Mouse (Mus musculus) kidney, postnatal 4 days (tissue): ENCODE results near the gene Ccdc43.
"Not testable (repeated sequence)": the region's sequence is repeated elsewhere in the genome, so short reads cannot be mapped to it uniquely, and the experiment has no call there.

ENCODE experiments used
- DNase-seq, 2 experiments: peaks; one replicate each; pipeline ENCODE4 v3.0.0; 2021; ENCODE audit warnings: mixed read lengths in 2 of 2

The Ccdc43 gene

DNA sequence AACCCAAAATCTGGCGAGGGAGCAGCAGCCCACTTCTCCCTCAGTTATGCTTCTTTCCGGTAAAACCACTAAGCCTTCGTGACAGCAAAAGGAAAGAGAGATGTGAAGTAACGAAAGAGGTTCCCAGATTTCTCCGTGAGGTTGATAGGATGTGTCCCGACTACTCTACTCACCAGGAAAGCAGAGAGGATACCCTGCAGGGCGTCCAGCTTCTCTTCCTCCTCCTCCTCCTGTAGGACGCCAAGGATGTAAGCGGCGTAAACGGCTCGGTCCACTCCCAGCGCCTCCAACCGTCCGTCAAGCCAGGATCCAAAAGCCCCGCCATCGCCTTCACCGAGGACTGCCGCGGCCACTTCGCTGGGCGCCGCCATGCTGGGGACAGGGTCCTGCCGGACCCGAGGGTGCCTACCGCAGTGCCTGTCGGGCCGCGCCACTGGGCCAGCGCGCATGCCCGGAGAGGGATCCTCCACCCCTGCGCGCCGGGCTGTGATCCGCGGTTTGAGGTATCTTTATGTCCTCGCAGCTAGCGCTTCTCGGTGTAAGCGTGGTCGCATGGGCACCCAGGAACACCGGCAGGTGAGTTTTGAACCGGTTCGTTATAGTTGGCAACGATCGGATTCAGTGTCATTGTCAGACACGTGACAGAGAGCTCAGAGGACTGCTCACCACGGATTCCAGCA lies at the start of gene Ccdc43:
Gene Ccdc43 (minus strand): TSS at position 445 of the 680 bp plus-strand sequence.
- peak; percentile 93 to 94 for DNase-seq

DNA sequence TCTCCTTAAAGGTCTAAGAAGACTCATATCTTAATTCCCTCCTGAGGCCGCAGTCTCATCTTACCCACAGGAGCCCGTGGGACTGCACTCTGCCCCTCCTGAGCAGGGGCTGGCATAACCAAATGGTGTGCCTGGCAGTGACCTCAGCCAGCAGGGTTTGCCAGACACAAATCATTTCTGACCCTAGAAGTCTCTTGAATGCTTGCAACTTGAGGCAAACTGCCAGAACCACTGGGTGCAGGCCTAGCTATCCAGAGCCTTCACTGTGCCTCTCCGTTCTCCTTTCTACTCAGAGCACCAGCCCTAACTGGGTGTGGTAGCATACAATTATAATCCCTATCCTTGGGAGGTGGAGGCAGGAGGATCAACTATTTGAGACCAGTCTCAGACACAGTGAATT lies 47.2 kb upstream of the Ccdc43 start:
- no peak for DNase-seq

DNA sequence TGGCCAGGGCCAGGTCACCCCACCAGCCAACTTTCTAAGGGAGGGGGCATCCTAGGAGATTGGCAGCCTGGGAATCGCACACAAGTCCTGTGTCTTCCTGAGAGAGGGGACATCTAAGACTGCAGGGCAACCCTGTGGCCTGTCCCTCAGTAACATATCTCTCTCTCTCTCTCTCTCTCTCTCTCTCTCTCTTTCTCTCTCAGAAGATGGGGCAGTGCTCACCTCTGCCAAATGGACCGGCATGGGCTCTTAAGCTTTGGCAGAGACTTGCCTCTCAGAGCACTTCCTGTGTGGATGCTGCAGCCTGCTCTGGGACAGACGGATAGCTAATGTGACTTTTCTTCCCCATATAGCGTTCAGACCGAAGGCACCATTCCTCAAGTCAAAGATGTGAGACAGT lies 45.3 kb upstream of the Ccdc43 start:
- DNase-seq, result no peak

DNA sequence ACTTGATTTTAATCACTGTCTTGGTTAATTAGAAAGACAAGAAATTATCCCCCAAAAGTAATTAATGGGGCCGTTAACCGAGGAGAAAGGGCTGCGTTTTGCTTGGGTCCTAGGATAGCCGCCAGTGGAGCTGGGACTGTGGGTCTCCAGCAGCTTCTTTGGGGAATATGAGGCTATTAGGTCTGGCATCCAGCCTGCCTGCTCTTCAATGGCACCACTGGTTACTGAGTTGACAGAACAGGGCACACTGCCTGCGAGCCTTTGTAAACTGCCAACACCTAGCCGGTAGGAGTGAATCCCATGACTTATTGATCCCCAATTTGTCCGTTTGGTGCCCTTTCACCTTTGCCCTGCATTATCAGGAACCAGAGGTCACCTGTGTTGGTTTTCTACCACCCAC lies 44.5 kb upstream of the Ccdc43 start:
- no peak for DNase-seq

DNA sequence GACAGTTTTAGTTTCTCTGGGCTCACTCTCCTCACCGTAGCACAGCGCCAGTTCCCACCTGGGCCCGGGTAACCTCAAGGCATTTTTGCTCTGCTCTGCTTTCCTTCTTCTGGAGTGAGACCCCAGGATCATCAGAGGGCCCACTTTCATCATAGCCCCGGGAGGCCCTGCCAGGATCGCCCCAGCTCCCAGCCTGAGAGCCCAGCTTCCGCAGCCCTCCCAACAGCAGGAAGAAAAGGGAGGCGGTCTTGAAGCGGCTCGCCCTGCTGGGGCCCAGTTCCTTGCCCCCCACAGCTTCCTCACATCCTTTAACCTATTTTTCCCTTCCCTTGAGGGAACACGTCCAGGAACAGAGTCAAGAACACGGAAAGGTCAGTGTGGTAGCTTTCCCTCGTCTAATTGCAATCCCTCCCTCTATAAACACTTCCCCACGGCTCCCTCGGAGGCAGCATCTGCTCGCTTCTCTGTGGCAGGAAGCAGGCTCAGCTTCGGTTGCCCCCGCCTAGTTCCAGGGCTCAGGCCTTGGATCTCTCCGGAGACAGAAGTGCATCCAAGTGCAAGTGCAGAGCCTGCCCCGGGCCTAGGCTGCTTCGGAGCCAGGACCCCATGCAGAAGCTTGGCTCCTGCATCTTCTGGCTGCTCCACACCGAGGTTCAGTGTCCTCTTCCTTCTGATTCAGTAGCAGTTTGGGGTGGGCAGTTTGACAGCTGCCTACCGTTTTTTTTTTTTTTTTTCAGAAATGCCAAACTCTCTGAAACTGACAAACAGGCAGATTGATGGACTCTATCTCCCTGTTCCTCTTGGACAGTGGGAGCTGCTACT lies 43.8 kb upstream of the Ccdc43 start:
- DNase-seq, result peak; percentile 55 to 66

DNA sequence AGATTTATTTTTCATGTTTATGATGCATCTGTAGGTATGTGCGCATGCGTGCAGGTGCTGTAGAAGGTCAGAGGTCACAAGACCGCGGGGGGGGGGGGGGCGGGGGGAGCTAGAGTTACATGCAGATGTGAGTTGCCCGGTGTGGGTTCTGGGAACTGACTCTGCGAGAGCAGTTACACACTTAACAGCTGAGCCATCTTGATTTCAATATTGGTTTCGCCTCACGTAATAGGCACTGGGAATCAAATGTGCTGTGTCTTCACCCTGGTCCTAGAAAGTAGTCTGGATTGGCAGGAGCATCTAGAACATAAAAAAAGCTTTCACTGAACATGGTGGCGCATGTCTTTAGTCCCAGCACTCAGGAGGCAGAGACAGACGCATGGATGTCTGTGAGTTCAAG lies 43.1 kb upstream of the Ccdc43 start:
- no peak for DNase-seq

DNA sequence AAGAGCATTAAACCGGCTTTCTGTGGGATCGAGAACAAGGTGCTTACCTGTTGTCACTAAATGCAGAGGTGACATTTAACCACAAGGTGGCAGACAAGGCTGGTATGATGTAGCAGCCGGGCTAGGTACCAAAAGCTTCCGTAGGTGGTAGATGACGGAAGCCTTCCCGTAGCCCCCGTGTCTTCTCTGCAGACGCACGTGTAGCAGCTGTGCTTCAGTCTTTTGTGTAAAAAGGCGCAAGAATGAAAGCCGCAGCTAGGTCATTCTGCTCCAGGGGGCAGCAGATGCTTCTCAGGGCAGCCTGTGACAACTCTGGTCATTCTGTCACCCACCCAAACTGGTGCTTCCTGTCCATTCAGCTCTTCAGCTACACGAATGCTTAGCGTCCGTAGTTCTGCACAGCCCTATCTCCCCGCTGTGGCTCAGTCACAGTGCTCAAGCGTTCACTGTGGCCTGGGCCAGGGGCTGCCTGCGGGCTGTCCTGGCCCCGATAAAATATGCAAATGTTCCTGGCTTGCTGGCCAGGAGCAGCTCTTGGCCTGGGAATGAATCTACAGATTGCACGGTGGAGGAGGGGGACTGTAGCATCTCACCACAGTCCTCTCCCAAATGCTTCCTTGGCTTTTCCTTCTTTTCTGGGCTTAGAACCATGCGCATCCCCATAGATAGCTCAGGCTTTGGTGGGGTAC lies 41.8 kb upstream of the Ccdc43 start:
- DNase-seq, result peak; percentile 50 to 64

DNA sequence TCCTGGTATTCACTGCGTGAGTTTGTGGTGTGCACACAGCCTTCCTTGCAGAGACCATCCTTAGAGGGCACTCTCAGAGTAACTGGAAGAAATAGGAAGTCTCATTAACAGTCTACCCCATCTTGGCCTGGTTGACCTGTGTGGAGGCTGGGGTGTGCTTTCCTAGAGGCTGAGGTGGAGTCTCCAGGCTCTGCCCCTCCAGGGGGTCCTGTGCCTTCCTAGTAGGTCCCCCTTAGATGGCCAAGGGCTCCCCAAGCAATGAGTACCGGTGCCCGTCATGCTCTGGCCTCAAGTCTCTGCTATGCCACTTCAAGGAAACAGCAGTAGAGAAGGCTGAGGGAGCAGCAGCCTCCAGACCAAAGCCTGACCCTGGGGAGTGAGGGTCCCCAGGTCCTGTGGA lies 40.5 kb upstream of the Ccdc43 start:
- DNase-seq, result no peak

DNA sequence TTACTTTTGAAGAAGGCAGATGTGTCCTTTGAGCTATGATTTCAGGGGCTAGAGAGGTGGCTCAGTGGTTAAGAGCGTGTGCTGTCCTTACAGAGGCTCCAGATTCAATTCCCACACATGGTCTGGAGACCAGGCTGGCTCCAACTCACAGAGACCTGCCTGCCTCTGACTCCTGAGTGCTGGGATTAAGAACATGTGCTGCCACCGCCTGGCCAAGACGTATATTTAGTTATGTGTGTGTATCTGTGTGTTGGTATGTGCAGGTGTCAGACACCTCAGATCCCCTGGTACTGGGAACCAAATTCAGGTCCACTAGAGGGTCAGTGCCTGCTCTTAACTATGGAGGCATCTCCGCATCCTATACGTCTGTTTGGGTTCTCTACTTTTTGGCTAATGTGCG lies 37.4 kb upstream of the Ccdc43 start:
- no peak for DNase-seq

DNA sequence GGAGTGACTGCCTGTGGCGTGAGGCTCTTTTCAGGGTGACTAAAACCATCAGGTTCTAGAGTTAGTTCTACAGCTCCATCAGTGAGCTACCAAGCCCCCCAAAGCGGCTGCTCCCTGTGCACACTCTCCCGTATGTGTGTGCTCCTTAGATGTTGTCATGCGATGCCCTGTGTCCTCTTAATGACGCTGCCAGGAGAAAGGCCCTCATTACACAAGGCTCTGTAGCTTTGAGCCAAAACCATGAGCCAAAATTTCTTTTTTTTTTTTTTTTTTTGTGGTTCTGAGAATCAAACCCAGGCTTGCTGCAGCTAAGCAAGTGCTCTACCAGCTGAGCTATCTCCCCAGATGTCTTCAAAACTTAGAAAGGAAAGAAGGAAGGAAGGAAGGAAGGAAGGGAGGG lies 35.6 kb upstream of the Ccdc43 start:
- DNase-seq, result no peak

DNA sequence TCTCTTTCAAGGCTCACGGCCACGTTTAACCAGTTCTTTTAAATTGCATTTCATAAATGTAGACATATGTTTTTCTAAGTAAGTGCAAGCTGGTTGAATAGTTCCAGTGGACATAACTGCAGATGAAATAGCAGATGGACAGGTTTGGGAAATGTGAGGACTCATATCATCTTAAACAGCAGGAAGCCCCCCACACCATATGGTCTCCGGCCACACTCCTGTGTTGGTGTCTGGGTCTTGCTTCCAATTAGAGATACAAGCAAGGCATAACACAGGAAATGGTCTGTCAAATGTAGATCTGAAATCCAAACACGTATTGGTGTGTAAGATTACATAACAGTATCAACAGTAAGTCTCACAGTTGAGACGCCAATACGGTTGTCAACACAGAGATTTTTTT lies 33.8 kb upstream of the Ccdc43 start:
- no peak for DNase-seq

DNA sequence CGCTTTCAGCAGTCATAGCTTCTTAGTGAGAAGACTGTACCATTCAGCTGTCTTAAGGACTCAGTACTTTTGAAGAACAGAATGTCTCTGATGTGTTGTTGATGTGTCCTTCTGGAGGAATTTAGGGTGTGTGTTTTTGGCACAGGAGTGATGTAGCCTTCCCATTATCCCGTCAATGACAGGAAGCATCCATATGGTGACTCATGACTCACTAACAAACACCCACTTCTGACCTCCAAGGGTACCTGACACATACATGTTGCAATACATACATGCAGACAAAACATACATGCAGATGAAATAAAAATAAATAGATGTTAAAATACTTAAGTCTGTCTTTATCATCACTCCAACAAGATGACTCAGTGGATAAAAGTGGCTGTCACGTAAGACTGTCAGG lies 32.3 kb upstream of the Ccdc43 start:
- DNase-seq, result no peak

DNA sequence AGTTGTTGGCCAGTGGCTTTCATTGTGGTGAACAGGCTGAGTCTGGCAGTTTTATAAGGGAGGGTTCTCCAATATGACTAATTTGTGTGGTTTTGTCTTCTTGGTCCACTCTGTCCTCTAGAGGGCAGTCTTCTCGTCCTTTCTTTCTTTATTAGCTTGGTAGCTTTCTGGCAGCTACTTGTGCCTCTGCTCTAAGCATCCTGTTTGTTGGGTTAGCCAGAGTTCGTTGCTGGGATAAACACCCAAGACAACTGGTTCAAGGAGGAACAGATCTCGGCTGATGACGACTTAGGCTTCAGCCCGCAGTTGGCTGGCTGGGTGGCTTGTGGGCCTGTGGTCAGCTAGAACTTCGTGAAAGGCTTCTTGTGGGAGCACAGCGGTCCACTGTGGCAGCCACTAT lies 31.0 kb upstream of the Ccdc43 start:
- peak in 1 of 2 experiments; percentile 40 for DNase-seq

DNA sequence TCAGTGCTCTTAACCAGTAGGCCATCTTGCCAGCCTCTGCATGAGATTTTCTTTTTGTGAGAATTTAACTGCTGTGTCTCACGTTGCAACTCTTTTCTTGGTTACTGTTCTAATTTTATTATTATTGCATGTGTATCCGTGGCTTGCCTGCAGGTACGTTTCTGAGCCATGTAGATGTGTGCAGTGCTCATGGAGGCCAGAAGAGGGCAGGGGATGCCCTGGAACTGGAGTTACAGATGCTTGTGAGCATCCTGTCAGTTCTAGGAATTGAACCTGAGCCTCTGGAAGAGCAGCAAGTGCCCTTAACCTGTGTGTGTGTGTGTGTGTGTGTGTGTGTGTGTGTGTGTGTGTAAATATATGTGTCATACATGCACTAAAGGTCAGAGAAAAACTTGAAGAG lies 28.0 kb upstream of the Ccdc43 start:
- DNase-seq, result peak; percentile 43 to 49

DNA sequence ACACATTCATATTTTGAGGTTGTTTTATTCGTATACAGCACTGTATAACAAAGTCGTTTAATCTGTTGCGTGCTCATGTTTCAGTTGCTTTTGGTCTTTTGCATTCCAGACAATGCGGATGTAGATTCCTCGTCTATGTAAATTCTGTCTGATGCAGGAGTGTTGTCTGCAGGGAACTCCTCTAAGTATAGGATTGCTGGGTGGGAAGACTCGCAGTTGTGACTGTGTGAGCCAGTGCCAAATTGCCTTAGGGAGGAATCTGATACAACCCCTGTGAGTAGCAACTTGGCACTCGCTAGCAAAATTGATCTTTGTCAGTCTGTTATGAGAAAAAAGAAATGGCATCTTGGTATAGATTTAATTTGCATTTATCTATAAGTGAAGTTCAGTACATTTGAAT lies 18.6 kb upstream of the Ccdc43 start:
- DNase-seq, result no peak

DNA sequence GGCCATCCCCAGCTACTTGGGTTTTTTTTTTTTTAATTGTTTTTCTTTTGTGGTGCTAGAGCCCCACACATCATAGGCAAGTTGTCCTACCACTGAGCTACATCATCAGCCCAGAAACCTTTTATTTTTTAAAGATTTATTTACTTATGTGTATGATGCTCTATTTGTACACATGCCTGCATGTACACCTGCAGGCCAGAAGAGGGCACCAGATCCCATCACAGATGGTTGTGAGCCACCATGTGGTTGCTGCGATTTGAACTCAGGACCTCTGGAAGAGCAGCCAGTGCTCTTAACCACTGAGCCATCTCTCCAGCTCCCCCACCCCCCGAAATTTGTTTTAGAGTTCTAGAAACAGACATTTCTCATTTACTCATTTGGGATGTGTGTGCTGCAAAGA lies 17.0 kb upstream of the Ccdc43 start:
- DNase-seq, result not testable (repeated sequence)

DNA sequence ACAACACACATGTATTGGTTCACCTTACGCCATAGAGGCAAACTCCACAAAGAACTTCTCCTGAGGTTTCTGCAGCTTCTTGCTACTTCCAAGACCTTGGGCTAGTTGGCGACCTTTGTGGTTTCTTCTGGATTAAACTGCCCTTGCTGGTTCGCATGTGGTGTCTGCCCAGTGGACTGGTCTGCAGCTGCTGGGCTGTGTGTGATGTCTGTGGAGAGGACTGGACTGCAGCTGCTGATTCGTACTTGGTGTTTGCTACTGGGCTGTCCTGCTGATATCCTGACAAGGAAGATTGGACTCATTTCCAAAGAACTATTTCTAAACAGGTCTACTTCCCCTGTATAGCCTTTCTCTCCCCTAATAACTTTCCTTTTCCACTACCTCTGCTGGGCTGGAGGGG lies 14.8 kb upstream of the Ccdc43 start:
- no peak for DNase-seq

DNA sequence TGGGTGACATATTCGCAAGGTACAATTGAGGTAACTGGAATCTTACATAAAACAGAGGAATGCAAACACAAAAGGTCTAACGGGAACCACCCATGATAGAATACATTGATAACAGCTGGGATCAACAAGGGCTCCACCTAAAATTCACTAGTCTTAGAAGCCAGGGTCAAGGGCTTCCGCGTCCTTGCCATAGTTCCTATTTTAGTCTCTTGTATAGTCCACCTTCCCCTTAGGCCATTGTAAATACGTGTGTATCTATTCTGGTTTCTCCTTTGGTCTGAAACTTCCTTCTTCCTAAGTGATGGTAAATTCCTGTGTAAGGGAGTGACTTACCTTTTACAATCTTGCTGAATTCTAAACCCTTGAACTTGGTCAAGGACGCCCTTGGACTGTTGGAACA lies 4.6 kb upstream of the Ccdc43 start:
- DNase-seq, result not testable (repeated sequence)

DNA sequence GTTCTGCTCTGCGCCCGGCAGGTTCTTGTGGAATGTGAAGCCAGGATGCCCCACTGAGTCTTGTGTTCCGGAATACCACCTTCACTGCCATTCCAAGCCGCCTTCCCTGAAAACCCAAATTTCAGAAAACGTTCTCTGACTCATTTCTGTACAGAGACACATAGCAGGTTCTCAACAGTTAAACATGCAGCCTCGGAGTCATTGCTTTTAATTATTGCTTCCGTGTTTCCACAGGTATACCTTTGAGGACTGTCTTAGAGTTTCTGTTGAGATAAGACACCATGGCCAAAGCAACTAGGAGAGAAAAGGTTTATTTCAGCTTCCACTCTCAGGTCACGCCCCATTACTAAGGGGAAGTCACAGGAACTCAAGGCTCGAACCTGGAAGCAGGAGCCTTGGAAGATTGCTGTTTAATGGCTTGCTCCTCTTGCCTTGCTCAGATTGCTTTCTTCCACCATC lies 465 bp upstream of the Ccdc43 start:
- DNase-seq, result no peak

DNA sequence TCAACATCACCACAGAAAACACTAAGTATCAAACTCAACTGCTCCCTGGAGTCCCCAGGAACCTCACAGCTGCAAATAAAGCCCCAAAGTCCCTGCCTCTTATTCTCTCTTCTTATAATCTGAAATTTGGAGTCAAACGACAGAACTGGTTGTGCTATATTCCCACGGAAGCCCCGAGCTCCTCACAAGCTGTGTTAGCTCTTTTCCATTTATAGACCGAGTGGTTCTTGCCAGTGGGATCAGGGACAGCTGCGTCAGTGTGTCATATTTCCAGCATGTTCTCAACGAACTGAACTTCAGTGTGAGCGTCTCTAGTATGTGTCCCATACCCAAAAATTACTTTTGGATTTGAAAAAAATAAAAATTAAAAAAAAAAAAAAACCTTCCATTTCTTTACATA lies 2.3 kb downstream of the Ccdc43 start:
- DNase-seq, result no peak

DNA sequence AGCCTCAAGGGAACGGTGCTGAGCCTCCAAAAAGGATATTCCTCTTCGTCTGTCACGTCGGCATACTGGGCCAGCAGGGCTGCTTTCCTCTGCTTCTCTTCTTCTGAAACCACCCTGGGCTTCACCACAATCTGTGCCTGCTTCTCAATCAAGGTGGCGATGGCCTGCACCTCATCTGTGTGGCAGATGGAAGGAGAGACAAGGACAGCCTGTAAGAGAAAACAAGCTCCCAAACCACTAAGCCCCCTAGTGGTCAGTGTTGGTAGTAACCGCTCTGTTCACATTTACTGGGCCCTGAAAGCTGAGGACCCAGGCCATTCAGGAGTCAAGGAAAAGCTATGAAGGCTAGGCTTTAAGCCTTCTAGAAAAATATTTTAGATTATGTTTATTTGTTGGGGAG lies 7.4 kb downstream of the Ccdc43 start:
- peak; percentile 76 to 80 for DNase-seq

DNA sequence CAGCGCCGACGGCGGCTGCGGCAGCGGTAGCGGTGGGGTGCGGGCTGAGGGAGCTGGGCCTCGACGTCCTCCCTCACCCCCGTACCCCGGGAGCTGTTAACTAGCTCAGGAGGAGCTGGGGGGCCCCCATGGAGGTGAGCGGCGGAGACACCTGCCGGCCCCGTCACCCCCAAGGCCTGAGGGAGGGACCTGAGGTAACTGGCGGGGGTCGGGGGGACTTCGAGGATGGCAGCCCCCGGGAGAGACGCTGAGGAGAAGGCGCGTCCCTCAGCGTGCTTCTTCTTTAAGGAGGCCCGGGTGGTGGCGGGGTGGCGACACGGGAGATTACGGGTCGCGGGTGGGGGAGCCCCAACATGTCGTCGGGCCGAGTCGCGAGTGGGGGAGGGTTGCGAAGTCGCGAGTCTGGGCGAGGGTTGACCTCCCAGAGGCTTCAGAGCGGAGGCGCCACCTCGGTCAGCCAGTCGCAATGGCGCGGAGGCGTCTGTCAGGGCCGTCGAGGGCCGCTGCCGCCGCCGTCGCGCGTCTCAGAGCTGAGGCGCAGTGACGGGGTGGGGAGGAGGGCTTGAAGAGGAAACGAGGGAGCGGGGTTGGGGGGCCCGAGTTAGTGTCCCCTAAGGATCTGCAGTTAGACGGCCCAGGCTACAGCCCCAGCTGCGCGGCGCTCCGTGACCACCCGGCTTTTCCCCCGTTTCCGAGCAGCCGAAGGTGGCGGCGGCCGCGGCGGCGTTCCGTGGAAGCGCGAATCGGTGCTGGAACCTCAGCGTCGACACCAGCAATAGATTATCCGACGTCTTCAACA lies 31.7 kb downstream of the Ccdc43 start:
- no peak for DNase-seq

DNA sequence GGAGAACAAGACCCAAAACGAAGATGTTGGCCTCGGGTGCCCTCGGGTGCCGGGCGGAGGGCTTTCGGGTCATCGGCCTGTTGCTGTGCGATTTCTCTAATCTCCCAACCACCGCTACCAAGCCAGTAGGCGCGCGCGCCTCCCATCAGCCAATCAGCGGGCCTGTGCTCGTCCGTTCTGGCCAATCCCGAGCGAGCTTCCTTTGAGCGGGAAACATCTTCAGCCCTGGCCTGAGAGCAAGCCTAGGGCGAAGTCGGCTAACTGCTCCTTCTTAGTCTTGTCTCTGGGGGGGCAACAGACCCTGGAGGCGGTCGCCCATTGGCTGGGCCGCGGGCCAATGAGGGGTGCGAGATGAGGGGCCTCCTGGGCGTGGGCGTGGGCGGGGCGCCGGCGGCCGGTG lies 32.4 kb downstream of the Ccdc43 start:
- no peak for DNase-seq
